Mouse (Mus musculus): ENCODE measurements at regions not wholly inside any gene's neighbourhood (a gene's known extent, or its start where the extent isn't known, plus 50 kb on each side); places are given as distances from the start of the nearest gene placed in this dataset.
"Not testable (repeated sequence)": the region's sequence is repeated elsewhere in the genome, so short reads cannot be mapped to it uniquely, and the experiment has no call there.

DNA sequence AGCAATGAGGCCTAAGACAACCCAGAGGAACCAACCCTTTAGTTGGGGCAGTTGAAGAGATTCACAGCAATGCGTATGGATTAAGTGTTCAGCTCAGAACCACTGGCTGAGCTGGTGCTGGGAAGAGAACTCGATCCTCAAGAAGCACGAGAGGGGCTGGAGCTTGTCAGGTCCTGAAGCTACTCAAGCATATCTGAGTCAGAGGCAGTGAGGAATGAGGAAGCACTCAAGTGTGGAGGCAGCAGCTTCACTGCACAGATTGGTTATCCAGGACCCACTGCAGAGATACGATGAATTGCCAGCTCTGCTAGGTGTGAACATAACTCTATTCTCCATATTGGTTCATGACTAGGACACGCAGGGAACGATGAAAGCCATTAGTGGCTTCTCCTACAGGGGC lies 239.7 kb downstream of the Tpbg start:
- DNase-seq (ENCODE audit: low read depth, low spot score), result no peak

DNA sequence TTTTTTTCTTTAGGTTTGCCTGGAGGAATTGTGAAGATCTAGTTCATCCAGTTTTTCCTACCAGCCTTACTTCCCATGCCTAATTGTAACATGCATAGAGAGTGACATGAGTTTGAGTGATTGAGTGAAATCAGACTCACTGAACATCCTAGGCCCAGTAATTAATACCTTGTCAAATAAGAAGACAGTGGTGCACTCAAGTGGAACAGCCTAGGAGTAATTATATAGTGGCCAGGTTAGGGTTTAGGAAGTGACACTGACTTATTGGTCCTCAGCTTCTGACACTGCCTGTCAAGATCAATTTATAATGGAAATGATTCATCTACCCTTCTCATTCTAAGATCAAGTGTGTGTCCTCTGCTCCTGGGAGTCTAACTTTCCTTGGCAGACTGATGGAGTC lies 250.8 kb downstream of the Tpbg start:
- no peak for DNase-seq (ENCODE audit: low read depth, low spot score)

DNA sequence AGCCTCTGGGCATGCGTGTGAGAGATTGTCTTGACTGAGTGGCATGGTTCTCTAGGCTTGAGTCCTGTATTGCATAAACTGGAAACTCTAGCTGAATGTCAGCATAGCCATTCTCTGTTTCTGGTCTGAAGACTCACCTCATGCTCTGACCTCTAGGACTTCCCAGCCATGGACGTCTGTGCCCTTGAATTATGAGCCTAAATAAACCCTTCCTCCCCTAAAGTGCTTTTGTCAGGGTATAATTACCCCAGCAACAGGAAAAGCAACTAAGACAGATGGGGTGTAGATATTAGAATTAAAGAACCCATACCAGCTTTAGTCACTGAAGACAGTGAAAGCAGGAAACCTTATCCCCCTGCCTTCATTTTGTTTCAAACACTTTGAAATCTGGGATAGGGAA lies 253.3 kb downstream of the Tpbg start:
- no peak for DNase-seq (ENCODE audit: low read depth, low spot score)

DNA sequence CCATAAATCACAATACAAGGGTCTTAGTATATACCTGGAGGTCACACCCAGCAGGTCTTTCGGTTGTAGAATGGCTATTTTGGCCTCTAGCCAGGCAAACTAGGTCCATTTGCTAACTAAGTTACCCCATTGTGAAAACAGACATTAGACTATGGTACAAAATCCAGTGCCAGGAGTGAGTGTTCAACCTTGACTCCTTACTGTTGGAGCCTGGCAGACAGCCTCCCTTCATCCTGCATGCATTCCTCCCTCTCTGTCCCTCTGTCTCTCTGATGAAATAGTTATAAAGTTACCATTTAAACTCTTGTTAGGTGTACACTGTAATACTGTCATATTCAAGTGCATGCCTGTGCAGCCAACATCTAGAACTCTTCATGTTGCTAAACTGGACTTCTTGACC lies 254.1 kb downstream of the Tpbg start:
- DNase-seq (ENCODE audit: low read depth, low spot score), result no peak

GRCm38 (mm10) chr9:86099325-86099724 lies 257.1 kb downstream of the Tpbg start:
- DNase-seq (ENCODE audit: low read depth, low spot score), result no peak

DNA sequence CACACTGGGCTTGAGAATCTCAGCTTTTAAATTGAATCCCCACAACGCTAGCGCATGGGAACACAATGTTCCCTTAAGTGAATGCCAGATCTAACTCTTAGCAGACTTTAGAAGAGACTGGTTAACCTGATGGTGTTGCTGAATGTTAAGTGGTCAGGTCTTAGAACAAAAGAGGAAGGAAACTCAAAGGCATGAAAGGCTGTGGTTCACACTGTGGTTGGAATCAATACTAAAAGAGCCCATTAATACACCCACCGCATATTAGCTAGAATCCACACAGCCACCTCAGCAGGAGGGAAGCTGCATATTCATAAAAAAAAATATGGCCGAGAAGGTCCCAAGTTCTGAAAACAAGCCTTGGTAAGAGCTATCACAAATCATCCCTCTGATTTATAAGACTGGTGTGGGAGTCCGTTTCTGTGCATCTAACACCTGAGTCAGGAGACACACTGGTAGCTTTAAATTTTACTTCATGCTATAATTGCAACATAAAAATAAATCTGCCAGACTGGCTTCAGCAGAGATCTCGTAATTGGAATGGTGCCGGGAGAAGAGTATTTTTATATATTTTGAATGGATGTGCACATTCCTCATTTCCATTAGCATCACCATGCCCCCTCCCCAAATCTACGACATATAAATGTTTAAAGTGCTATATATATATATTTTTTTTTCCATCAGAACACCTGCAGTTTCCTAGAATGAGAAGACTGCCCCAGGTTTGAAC lies 259.3 kb downstream of the Tpbg start:
- DNase-seq (ENCODE audit: low read depth, low spot score), result no peak

DNA sequence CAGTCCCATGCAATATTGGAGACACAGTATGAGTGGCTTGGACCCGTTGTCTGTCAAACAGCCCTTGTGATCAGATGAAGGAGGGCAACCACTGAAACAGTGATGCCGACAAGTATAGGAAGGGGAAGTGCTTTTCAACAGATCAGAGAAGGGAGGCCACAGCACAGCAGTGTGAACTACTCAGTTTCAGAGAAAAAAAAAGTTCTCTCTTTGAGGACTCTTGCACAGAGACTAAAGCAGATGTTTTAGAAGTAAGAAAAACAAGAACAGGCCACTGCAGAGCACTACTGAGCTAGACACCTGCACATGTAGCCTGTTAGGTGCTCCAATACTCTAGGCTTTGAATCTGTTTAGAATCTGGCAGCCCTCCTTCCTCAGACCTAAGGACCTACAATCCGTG lies 261.4 kb downstream of the Tpbg start:
- no peak for DNase-seq (ENCODE audit: low read depth, low spot score)

DNA sequence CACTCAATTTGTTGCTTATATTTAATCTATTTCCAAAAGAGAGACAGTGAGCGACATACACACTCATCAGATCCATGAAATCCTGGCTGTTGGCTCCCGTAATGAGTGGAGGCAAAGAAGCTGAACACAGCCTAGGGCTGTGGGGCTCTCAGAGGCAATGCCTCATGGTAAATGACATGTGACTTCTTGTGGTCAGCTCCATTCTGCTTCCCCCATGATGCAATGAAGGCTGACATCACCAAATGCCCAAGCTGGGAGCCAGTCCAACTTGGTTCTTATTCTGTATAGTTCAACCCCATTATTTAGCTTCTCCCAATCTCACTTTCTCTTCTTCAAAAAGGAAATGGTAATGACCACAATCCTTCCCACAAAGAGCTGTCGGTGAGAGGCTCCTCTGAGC lies 262.5 kb downstream of the Tpbg start:
- DNase-seq (ENCODE audit: low read depth, low spot score), result no peak

GRCm38 (mm10) chr9:86105851-86106250 lies 263.7 kb downstream of the Tpbg start:
- no peak for DNase-seq (ENCODE audit: low read depth, low spot score)

- DNase-seq (ENCODE audit: low read depth, low spot score), result no peak
These were observed 267.7 kb downstream of the Tpbg start for GRCm38 (mm10) chr9:86109906-86110305.

GRCm38 (mm10) chr9:86119370-86119769 lies 277.2 kb downstream of the Tpbg start:
- DNase-seq (ENCODE audit: low read depth, low spot score), result no peak

- not testable (repeated sequence) for DNase-seq (ENCODE audit: low read depth, low spot score)
These were observed 293.4 kb downstream of the Tpbg start for GRCm38 (mm10) chr9:86135617-86136016.

DNA sequence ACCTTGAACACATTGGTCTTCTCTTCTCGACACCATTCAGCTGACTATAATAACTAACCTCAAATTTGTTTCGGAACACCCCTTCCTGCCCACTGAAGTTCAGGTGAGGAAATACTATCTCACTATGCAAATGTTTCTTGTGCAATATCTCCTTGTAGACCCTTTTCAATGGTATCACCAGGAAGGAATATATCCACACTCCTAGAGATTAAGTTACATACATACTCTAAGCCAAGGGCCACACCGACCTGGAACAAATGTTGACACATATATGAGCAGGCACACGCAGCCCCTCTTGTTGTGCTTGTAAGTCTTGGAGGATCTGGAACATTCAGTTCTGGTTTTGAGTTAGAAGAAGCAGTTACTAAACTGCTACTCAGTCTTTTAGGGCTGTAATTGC lies 303.7 kb downstream of the Tpbg start:
- DNase-seq (ENCODE audit: low read depth, low spot score), result no peak

DNA sequence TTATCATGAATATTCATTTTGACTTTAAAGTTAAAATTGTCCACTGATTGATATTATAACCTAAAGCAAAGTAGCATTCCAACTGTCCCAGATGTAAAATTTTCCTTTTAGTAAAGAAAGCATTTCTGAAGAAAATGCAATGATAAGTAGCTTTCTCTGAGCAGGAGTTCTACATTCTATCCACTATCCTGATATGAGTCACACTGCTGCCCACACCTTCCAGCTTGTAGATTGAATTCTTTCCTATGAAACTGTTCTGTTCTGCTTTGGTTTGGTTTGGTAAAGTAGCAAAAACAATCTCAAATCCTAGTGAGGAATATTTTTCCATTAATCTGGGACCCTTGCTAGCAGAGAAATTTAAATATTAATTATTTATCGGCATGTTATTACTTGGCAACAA lies 304.4 kb downstream of the Ube2cbp start:
- no peak for DNase-seq (ENCODE audit: low read depth, low spot score)

GRCm38 (mm10) chr9:86166362-86167067 lies 298.2 kb downstream of the Ube2cbp start:
- DNase-seq (ENCODE audit: low read depth, low spot score), result no peak

DNA sequence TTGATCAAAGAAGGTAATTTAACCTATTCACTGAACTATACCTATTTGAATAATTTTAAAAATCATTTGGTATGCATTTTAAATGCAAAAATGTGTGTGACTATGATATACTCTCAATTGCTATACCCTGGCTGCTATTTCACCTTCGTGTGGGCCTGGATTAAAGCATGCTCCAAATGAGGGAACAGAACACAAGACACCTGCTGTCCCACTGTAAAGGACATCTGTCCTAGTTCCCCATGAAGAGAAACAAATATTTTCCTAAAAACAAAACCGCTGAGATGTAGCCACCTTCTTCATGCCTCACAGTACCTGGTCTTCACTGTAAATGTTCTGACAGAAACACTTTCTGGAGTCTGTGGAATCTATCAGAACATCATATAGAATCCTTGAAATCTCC lies 294.0 kb downstream of the Ube2cbp start:
- no peak for DNase-seq (ENCODE audit: low read depth, low spot score)

- DNase-seq (ENCODE audit: low read depth, low spot score), result no peak
These were observed 277.7 kb downstream of the Ube2cbp start for GRCm38 (mm10) chr9:86186751-86187747.

DNA sequence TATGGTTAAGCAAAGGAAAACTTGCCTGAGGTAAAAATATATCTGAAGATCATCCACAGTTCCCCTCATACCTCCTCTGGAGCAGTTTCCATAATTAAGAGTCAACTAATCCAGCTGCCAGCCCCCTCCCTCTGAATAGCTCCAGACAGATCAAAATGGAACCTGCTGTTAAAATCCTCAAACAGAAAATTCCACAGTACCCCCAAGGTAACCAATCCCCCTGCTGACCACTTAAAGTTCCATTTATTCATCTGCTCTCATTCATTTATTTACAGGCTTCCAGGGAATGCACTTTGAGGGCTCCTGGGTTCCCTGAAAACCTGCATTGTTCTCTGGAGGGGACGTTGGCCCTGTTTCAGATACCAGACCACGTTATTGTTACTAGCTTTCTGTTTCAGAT lies 275.9 kb downstream of the Ube2cbp start:
- no peak for DNase-seq (ENCODE audit: low read depth, low spot score)

GRCm38 (mm10) chr9:86205041-86205440 lies 259.7 kb downstream of the Ube2cbp start:
- no peak for DNase-seq (ENCODE audit: low read depth, low spot score)

- DNase-seq (ENCODE audit: low read depth, low spot score), result no peak
These were observed 256.3 kb downstream of the Ube2cbp start for GRCm38 (mm10) chr9:86208334-86208925.

- DNase-seq (ENCODE audit: low read depth, low spot score), result no peak
These were observed 253.5 kb downstream of the Ube2cbp start for GRCm38 (mm10) chr9:86211267-86211666.

GRCm38 (mm10) chr9:86219669-86220068 lies 245.1 kb downstream of the Ube2cbp start:
- DNase-seq (ENCODE audit: low read depth, low spot score), result no peak
